Mouse (Mus musculus): Measurements from ENCODE around the gene Cdh13. TPM values are rescaled to one million over a fixed set of nuclear protein-coding genes. Genes with fewer than 3 reads are reported as not detected.

Cdh13 gene
- polyA plus RNA-seq, 1 experiment = not detected

GRCm38 (mm10) chr8:118676233-118676632, 392.7 kb downstream of the Cdh13 start:
- no peak overlapping the region for H3K4me3 ChIP-seq (replicated peaks)
- H3K4me1 ChIP-seq (ENCODE audit: control insufficient read depth) = no peaks in the 10 kb centered on the region
- no peaks in the 10 kb centered on the region for H3K27me3 ChIP-seq (ENCODE audit: control insufficient read depth)
- peaks cover 48% of the 10 kb centered on the region for H3K9me3 ChIP-seq (ENCODE audit: control insufficient read depth, low read length)
- TF ChIP-seq TAL1 (IDR thresholded peaks at IDR 0.05; ENCODE audit: low read length) (no peak), GATA1 (IDR thresholded peaks at IDR 0.05; ENCODE audit: low read length) (no peak)
- no peaks in the 10 kb centered on the region for H3K36me3 ChIP-seq (ENCODE audit: control insufficient read depth)

GRCm38 (mm10) chr8:118679347-118679746, 395.8 kb downstream of the Cdh13 start:
- peaks cover 50% of the 10 kb centered on the region for H3K9me3 ChIP-seq (ENCODE audit: control insufficient read depth, low read length)
- TF ChIP-seq TAL1 (IDR thresholded peaks at IDR 0.05; ENCODE audit: low read length) (no peak), GATA1 (IDR thresholded peaks at IDR 0.05; ENCODE audit: low read length) (no peak)
- no peaks in the 10 kb centered on the region for H3K36me3 ChIP-seq (ENCODE audit: control insufficient read depth)
- no peak overlapping the region for H3K4me3 ChIP-seq (replicated peaks)
- H3K4me1 ChIP-seq (ENCODE audit: control insufficient read depth) = no peaks in the 10 kb centered on the region
- H3K27me3 ChIP-seq (ENCODE audit: control insufficient read depth) = no peaks in the 10 kb centered on the region

GRCm38 (mm10) chr8:118683386-118683785, 399.9 kb downstream of the Cdh13 start:
- no peak for TF ChIP-seq GATA1 (IDR thresholded peaks at IDR 0.05; ENCODE audit: low read length)
- no peak for TF ChIP-seq TAL1 (IDR thresholded peaks at IDR 0.05; ENCODE audit: low read length)
- H3K4me3 ChIP-seq (replicated peaks) = no peak overlapping the region
- no peaks in the 10 kb centered on the region for H3K4me1 ChIP-seq (ENCODE audit: control insufficient read depth)
- H3K9me3 ChIP-seq (ENCODE audit: control insufficient read depth, low read length) = peaks cover 48% of the 10 kb centered on the region
- no peaks in the 10 kb centered on the region for H3K27me3 ChIP-seq (ENCODE audit: control insufficient read depth)
- no peaks in the 10 kb centered on the region for H3K36me3 ChIP-seq (ENCODE audit: control insufficient read depth)

- Histone ChIP-seq H3K9me3 (ENCODE audit: control insufficient read depth, low read length) (peaks cover 31% of the 10 kb centered on the region), H3K27me3 (ENCODE audit: control insufficient read depth) (no peaks in the 10 kb centered on the region), H3K36me3 (ENCODE audit: control insufficient read depth) (no peaks in the 10 kb centered on the region), H3K4me3 (replicated peaks) (no peak overlapping the region), H3K4me1 (ENCODE audit: control insufficient read depth) (no peaks in the 10 kb centered on the region)
- TF ChIP-seq GATA1 (IDR thresholded peaks at IDR 0.05; ENCODE audit: low read length) (no peak), TAL1 (IDR thresholded peaks at IDR 0.05; ENCODE audit: low read length) (no peak)
Observed at GRCm38 (mm10) chr8:118685863-118686262, 402.3 kb downstream of the Cdh13 start.

GRCm38 (mm10) chr8:118689849-118690248, 406.3 kb downstream of the Cdh13 start:
- H3K4me1 ChIP-seq (ENCODE audit: control insufficient read depth) = no peaks in the 10 kb centered on the region
- TF ChIP-seq GATA1 (IDR thresholded peaks at IDR 0.05; ENCODE audit: low read length) (no peak), TAL1 (IDR thresholded peaks at IDR 0.05; ENCODE audit: low read length) (no peak)
- no peaks in the 10 kb centered on the region for H3K27me3 ChIP-seq (ENCODE audit: control insufficient read depth)
- H3K4me3 ChIP-seq (replicated peaks) = no peak overlapping the region
- H3K36me3 ChIP-seq (ENCODE audit: control insufficient read depth) = no peaks in the 10 kb centered on the region
- peaks cover 14% of the 10 kb centered on the region for H3K9me3 ChIP-seq (ENCODE audit: control insufficient read depth, low read length)

GRCm38 (mm10) chr8:118701312-118701880, 417.9 kb downstream of the Cdh13 start:
- Histone ChIP-seq H3K27me3 (ENCODE audit: control insufficient read depth) (no peaks in the 10 kb centered on the region), H3K9me3 (ENCODE audit: control insufficient read depth, low read length) (peaks cover 40% of the 10 kb centered on the region), H3K4me1 (ENCODE audit: control insufficient read depth) (no peaks in the 10 kb centered on the region), H3K36me3 (ENCODE audit: control insufficient read depth) (no peaks in the 10 kb centered on the region), H3K4me3 (replicated peaks) (no peak overlapping the region)
- no peak for TF ChIP-seq GATA1 (IDR thresholded peaks at IDR 0.05; ENCODE audit: low read length)
- TF ChIP-seq TAL1 (IDR thresholded peaks at IDR 0.05; ENCODE audit: low read length) = no peak

GRCm38 (mm10) chr8:118709366-118709765, 425.8 kb downstream of the Cdh13 start:
- no peak overlapping the region for H3K4me3 ChIP-seq (replicated peaks)
- H3K4me1 ChIP-seq (ENCODE audit: control insufficient read depth) = peaks cover 4% of the 10 kb centered on the region
- no peaks in the 10 kb centered on the region for H3K27me3 ChIP-seq (ENCODE audit: control insufficient read depth)
- peaks cover 8% of the 10 kb centered on the region for H3K9me3 ChIP-seq (ENCODE audit: control insufficient read depth, low read length)
- TF ChIP-seq TAL1 (IDR thresholded peaks at IDR 0.05; ENCODE audit: low read length) = no peak
- no peak for TF ChIP-seq GATA1 (IDR thresholded peaks at IDR 0.05; ENCODE audit: low read length)
- no peaks in the 10 kb centered on the region for H3K36me3 ChIP-seq (ENCODE audit: control insufficient read depth)

GRCm38 (mm10) chr8:118711631-118712030, 428.1 kb downstream of the Cdh13 start:
- TF ChIP-seq GATA1 (IDR thresholded peaks at IDR 0.05; ENCODE audit: low read length) (no peak), TAL1 (IDR thresholded peaks at IDR 0.05; ENCODE audit: low read length) (no peak)
- Histone ChIP-seq H3K4me1 (ENCODE audit: control insufficient read depth) (peaks cover 4% of the 10 kb centered on the region), H3K27me3 (ENCODE audit: control insufficient read depth) (no peaks in the 10 kb centered on the region), H3K9me3 (ENCODE audit: control insufficient read depth, low read length) (peaks cover 8% of the 10 kb centered on the region), H3K36me3 (ENCODE audit: control insufficient read depth) (no peaks in the 10 kb centered on the region), H3K4me3 (replicated peaks) (no peak overlapping the region)

GRCm38 (mm10) chr8:118713111-118713510, 429.6 kb downstream of the Cdh13 start:
- Histone ChIP-seq H3K4me1 (ENCODE audit: control insufficient read depth) (peaks cover 4% of the 10 kb centered on the region), H3K27me3 (ENCODE audit: control insufficient read depth) (no peaks in the 10 kb centered on the region), H3K36me3 (ENCODE audit: control insufficient read depth) (no peaks in the 10 kb centered on the region), H3K4me3 (replicated peaks) (no peak overlapping the region), H3K9me3 (ENCODE audit: control insufficient read depth, low read length) (peaks cover 8% of the 10 kb centered on the region)
- TF ChIP-seq GATA1 (IDR thresholded peaks at IDR 0.05; ENCODE audit: low read length) (no peak), TAL1 (IDR thresholded peaks at IDR 0.05; ENCODE audit: low read length) (no peak)

GRCm38 (mm10) chr8:118713596-118713995, 430.1 kb downstream of the Cdh13 start:
- no peak for TF ChIP-seq TAL1 (IDR thresholded peaks at IDR 0.05; ENCODE audit: low read length)
- TF ChIP-seq GATA1 (IDR thresholded peaks at IDR 0.05; ENCODE audit: low read length) = no peak
- H3K9me3 ChIP-seq (ENCODE audit: control insufficient read depth, low read length) = peaks cover 8% of the 10 kb centered on the region
- peaks cover 4% of the 10 kb centered on the region for H3K4me1 ChIP-seq (ENCODE audit: control insufficient read depth)
- H3K36me3 ChIP-seq (ENCODE audit: control insufficient read depth) = no peaks in the 10 kb centered on the region
- H3K4me3 ChIP-seq (replicated peaks) = no peak overlapping the region
- H3K27me3 ChIP-seq (ENCODE audit: control insufficient read depth) = no peaks in the 10 kb centered on the region

All from erythroblast, embryonic 14.5 days (primary cell).